20 mouse cellular contexts compared by ENCODE assay signal in genomic region chr5:146406133-146406532, GRCm38 (mm10). TPM values are rescaled to one million over a fixed set of nuclear protein-coding genes. Genes with fewer than 3 reads are reported as not detected.
DNase-seq lines count a peak whose midpoint lies in the region; ATAC-seq and TF ChIP-seq lines count a peak whose summit lies in the region.
"Had no signal": no experiment of that assay in that cellular context is flagged by ENCODE, and none has a peak within 500 bp of the region (broad histone marks: within the 10 kb centered on the region; RNA-seq: fewer than 3 reads in every experiment).

No protein-coding gene starts in this region.

- no peak overlapping the region for H3K27ac ChIP-seq in cerebellum, adult 2 months (ENCODE audit: insufficient read depth, low read length)
- H3K27ac ChIP-seq in kidney, postnatal 0 days: no peak overlapping the region
- no peak overlapping the region for H3K27ac ChIP-seq in lung, postnatal 0 days (ENCODE audit: low read length)
- H3K27ac ChIP-seq: embryonic facial prominence, embryonic 12.5 days; limb, embryonic 13.5 days had no signal

- H3K9ac ChIP-seq in kidney, postnatal 0 days (ENCODE audit: low read depth, low read length): no peak overlapping the region
- H3K9ac ChIP-seq in lung, postnatal 0 days (replicated peaks; ENCODE audit: low read depth): no peak overlapping the region
- H3K9ac ChIP-seq: embryonic facial prominence, embryonic 12.5 days; limb, embryonic 13.5 days had no signal

- no peak overlapping the region for H3K4me2 ChIP-seq in kidney, postnatal 0 days (ENCODE audit: low read length)
- no peak overlapping the region for H3K4me2 ChIP-seq in lung, postnatal 0 days (replicated peaks; ENCODE audit: low read depth, low read length)
- H3K4me2 ChIP-seq: embryonic facial prominence, embryonic 12.5 days; heart, embryonic 11.5 days; limb, embryonic 13.5 days had no signal

- peaks cover 15% of the 10 kb centered on the region for H3K4me1 ChIP-seq in cerebellum, adult 2 months (ENCODE audit: control insufficient read depth, insufficient read depth, low read length)
- H3K4me1 ChIP-seq in kidney, postnatal 0 days (replicated peaks; ENCODE audit: insufficient read depth, low read length): no peaks in the 10 kb centered on the region
- H3K4me1 ChIP-seq in lung, postnatal 0 days (ENCODE audit: insufficient read depth, low read depth, low read length): no peaks in the 10 kb centered on the region
- H3K4me1 ChIP-seq in lung, adult 2 months (ENCODE audit: control insufficient read depth, insufficient read depth, low read length): no peaks in the 10 kb centered on the region; the same call in 1 of the 2 replicates

- H3K36me3 ChIP-seq in kidney, postnatal 0 days (ENCODE audit: insufficient read depth, low read length): no peaks in the 10 kb centered on the region
- no peaks in the 10 kb centered on the region for H3K36me3 ChIP-seq in lung, postnatal 0 days (ENCODE audit: insufficient read depth, low read length)
- H3K36me3 ChIP-seq: embryonic facial prominence, embryonic 12.5 days; limb, embryonic 13.5 days had no signal

- DNase-seq in cerebellum, adult 2 months: no peak
- no peak for DNase-seq in cerebellum, postnatal 4 days (ENCODE audit: low spot score in 2 of 2)
- no peak for DNase-seq in kidney, postnatal 0 days (ENCODE audit: low spot score)
- no peak for DNase-seq in kidney, adult 8-10 months
- DNase-seq in lung, postnatal 0 days (ENCODE audit: low spot score): no peak
- DNase-seq in lung, adult 2 months: no peak
- peak; percentile 29 for DNase-seq in forelimb bud, embryonic 11.5 days (ENCODE audit: low read depth, low spot score)
- no peak for DNase-seq in layer of hippocampus, adult 9-10 months (ENCODE audit: low spot score)
- DNase-seq: cerebellum, adult 11-12 months; gastrocnemius, postnatal 36 days; heart, postnatal 14 days; kidney, adult 9 months; midbrain, embryonic 14.5 days; right cerebral cortex, adult 18-20 months; thymus, postnatal 4 days had no signal

- TF ChIP-seq POLR2A in cerebellum, adult 2 months (IDR thresholded peaks at IDR 0.05; ENCODE audit: borderline replicate concordance, insufficient read depth, low read length): no peak
- no peak for TF ChIP-seq POLR2A in lung, adult 2 months (IDR thresholded peaks at IDR 0.05; ENCODE audit: borderline replicate concordance, extremely low read depth, low read depth, low read length)

- no peaks in the 10 kb centered on the region for H3K27me3 ChIP-seq in cerebellum, adult 2 months (ENCODE audit: control insufficient read depth, insufficient read depth, low read length)
- no peaks in the 10 kb centered on the region for H3K27me3 ChIP-seq in kidney, postnatal 0 days (ENCODE audit: insufficient read depth, low read length)
- no peaks in the 10 kb centered on the region for H3K27me3 ChIP-seq in lung, postnatal 0 days (replicated peaks; ENCODE audit: insufficient read depth, low read length)
- H3K27me3 ChIP-seq: embryonic facial prominence, embryonic 12.5 days; limb, embryonic 13.5 days had no signal

- H3K9me3 ChIP-seq in kidney, postnatal 0 days (replicated peaks; ENCODE audit: low read length): no peaks in the 10 kb centered on the region
- H3K9me3 ChIP-seq in lung, postnatal 0 days (ENCODE audit: low read length): no peaks in the 10 kb centered on the region
- H3K9me3 ChIP-seq: embryonic facial prominence, embryonic 12.5 days; limb, embryonic 13.5 days had no signal

- no peak overlapping the region for H3K4me3 ChIP-seq in cerebellum, adult 2 months (replicated peaks; ENCODE audit: insufficient read depth, low read depth, low read length)
- no peak overlapping the region for H3K4me3 ChIP-seq in kidney, postnatal 0 days (replicated peaks; ENCODE audit: low read depth, low read length)
- H3K4me3 ChIP-seq in lung, postnatal 0 days (ENCODE audit: low read depth, low read length): no peak overlapping the region
- H3K4me3 ChIP-seq in lung, adult 2 months (replicated peaks; ENCODE audit: extremely low read depth, low read depth, low read length): no peak overlapping the region
- H3K4me3 ChIP-seq: embryonic facial prominence, embryonic 12.5 days; limb, embryonic 13.5 days had no signal

- no peak for TF ChIP-seq EP300 in lung, postnatal 0 days (IDR thresholded peaks at IDR 0.05)

- ATAC-seq in kidney, postnatal 0 days (replicated peaks; ENCODE audit: low FRiP score, low read depth): no peak
- no peak for ATAC-seq in lung, postnatal 0 days
- ATAC-seq: forebrain, embryonic 16.5 days; hindbrain, embryonic 16.5 days had no signal

- 94% methylated on average over 1 of the region's 1 CpGs for WGBS in cerebellum, adult 2 months
- 100% methylated on average over 1 of the region's 1 CpGs for WGBS in kidney, postnatal 0 days
- WGBS in lung, postnatal 0 days: 91% methylated on average over 1 of the region's 1 CpGs
- 98% methylated on average over 1 of the region's 1 CpGs for whole genome bisulfite sequencing in lung, adult 2 months

- peak; percentile 18; the same call in 1 of the 2 replicates for TF ChIP-seq CTCF in cerebellum, adult 2 months (IDR thresholded peaks at IDR 0.05; ENCODE audit: borderline replicate concordance, insufficient read depth, low read depth, low read length)
- TF ChIP-seq CTCF in kidney, postnatal 0 days (IDR thresholded peaks at IDR 0.05; ENCODE audit: low read depth): peak; percentile 27; the same call in 1 of the 2 replicates
- peak; percentile 31 for TF ChIP-seq CTCF in lung, postnatal 0 days (IDR thresholded peaks at IDR 0.05)
- no peak for TF ChIP-seq CTCF in lung, adult 2 months (IDR thresholded peaks at IDR 0.05; ENCODE audit: insufficient read depth, low read length)

RNA-seq across cellular contexts. Expression of gene Wasf3, which starts 21.3 kb away (rescaled TPM):
- 69.2 and 71.4 TPM in 2 replicates for polyA plus RNA-seq in cerebellum, adult 2 months (2012; rRNA removed)
- polyA plus RNA-seq in kidney, postnatal 0 days (2015; fragmentation: Nextera tagmentation; extraction: Ambion mirVana): 1.9 and 2.0 TPM in 2 replicates
- 0.31 and 0.37 TPM in 2 replicates for polyA plus RNA-seq in lung, postnatal 0 days (2015; fragmentation: Nextera tagmentation; extraction: Ambion mirVana)
- polyA plus RNA-seq in lung, adult 2 months (2012; rRNA removed): 8.7 and 9.2 TPM in 2 replicates
